ENCODE assay signal across 9 mouse cellular contexts in the genomic region with DNA sequence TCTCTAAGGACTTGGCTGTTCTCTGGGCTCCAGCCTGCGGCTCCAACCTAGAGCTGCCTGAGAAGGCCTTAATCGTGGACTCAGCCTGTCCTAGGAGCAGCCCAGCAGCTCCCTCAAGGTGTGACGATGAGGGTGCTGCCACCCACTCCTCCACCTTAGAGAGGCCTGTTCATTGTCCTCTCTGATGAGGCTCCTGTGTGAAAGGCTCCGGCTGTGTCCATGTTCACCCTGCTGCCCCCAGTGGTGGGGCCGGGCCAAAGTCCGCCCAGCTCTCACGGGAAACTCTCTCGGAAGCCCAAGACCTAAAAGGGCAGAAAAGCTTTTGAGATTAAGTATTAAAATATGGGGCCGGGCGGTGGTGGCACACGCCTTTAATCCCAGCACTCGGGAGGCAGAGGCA. TPM values are rescaled to one million over a fixed set of nuclear protein-coding genes. Genes with fewer than 3 reads are reported as not detected.
DNase-seq lines count a peak whose midpoint lies in the region; ATAC-seq and TF ChIP-seq lines count a peak whose summit lies in the region.
"Had no signal": no experiment of that assay in that cellular context is flagged by ENCODE, and none has a peak within 500 bp of the region (broad histone marks: within the 10 kb centered on the region; RNA-seq: fewer than 3 reads in every experiment).

No protein-coding gene starts in this region.

- no peaks in the 10 kb centered on the region for H3K36me3 ChIP-seq in forebrain, postnatal 0 days (ENCODE audit: insufficient read depth)
- no peaks in the 10 kb centered on the region for H3K36me3 ChIP-seq in forebrain, embryonic 12.5 days (replicated peaks)
- peaks cover 2% of the 10 kb centered on the region; the same call in 1 of the 2 replicates for H3K36me3 ChIP-seq in liver, embryonic 13.5 days
- H3K36me3 ChIP-seq in forebrain, embryonic 15.5 days, result no peaks in the 10 kb centered on the region
- H3K36me3 ChIP-seq: embryonic facial prominence, embryonic 13.5 days had no signal

- peak; percentile 35 for TF ChIP-seq CTCF in forebrain, postnatal 0 days (IDR thresholded peaks at IDR 0.05; ENCODE audit: low read depth)

- no peak for DNase-seq in forebrain, postnatal 0 days
- peak; percentile 59 for DNase-seq in Muller cell, postnatal 12 days (ENCODE audit: inconsistent ontology term)
- peak; percentile 78 to 79 for DNase-seq in heart, postnatal 10 days
- no peak for DNase-seq in liver, embryonic 13.5 days
- DNase-seq in frontal cortex, postnatal 36 days (ENCODE audit: low spot score in 2 of 2), result no peak
- DNase-seq in left cerebral cortex, postnatal 14 days (ENCODE audit: low spot score in 2 of 2), result no peak

- H3K4me3 ChIP-seq in forebrain, postnatal 0 days (ENCODE audit: low read depth, low read length), result no peak overlapping the region
- no peak overlapping the region for H3K4me3 ChIP-seq in forebrain, embryonic 12.5 days (replicated peaks)
- no peak overlapping the region for H3K4me3 ChIP-seq in liver, embryonic 13.5 days (replicated peaks)
- no peak overlapping the region for H3K4me3 ChIP-seq in forebrain, embryonic 15.5 days
- H3K4me3 ChIP-seq: embryonic facial prominence, embryonic 13.5 days had no signal

- intact Hi-C loops in heart, postnatal 10 days (cut with DNase I), result loop anchor here (2.0 kb wide), 2 partner anchors 21 to 29 kb away; no protein-coding TSS in a partner anchor
- intact Hi-C loops in left cerebral cortex, postnatal 14 days (cut with DNase I), result no loop called here

- no peaks in the 10 kb centered on the region for H3K9me3 ChIP-seq in forebrain, postnatal 0 days (ENCODE audit: low read length)
- H3K9me3 ChIP-seq in forebrain, embryonic 12.5 days, result no peaks in the 10 kb centered on the region
- H3K9me3 ChIP-seq in liver, embryonic 13.5 days (replicated peaks), result no peaks in the 10 kb centered on the region
- H3K9me3 ChIP-seq in forebrain, embryonic 15.5 days, result no peaks in the 10 kb centered on the region
- H3K9me3 ChIP-seq: embryonic facial prominence, embryonic 13.5 days had no signal

- H3K27ac ChIP-seq in forebrain, postnatal 0 days (ENCODE audit: low read depth, low read length), result no peak overlapping the region
- H3K27ac ChIP-seq in forebrain, embryonic 12.5 days, result no peak overlapping the region
- peak overlapping the region; percentile 22; the same call in 1 of the 2 replicates for H3K27ac ChIP-seq in liver, embryonic 13.5 days
- no peak overlapping the region for H3K27ac ChIP-seq in forebrain, embryonic 15.5 days (replicated peaks)
- H3K27ac ChIP-seq: embryonic facial prominence, embryonic 13.5 days had no signal

- H3K9ac ChIP-seq in forebrain, postnatal 0 days, result no peak overlapping the region
- no peak overlapping the region for H3K9ac ChIP-seq in forebrain, embryonic 12.5 days
- 0 out of 2 replicates have a peak overlapping the region, but pooled peaks have one; percentile 61 for H3K9ac ChIP-seq in liver, embryonic 13.5 days
- H3K9ac ChIP-seq in forebrain, embryonic 15.5 days (replicated peaks), result no peak overlapping the region
- H3K9ac ChIP-seq: embryonic facial prominence, embryonic 13.5 days had no signal

- no peak overlapping the region for H3K4me2 ChIP-seq in forebrain, postnatal 0 days (ENCODE audit: low read depth)
- H3K4me2 ChIP-seq in forebrain, embryonic 12.5 days, result no peak overlapping the region
- no peak overlapping the region for H3K4me2 ChIP-seq in liver, embryonic 13.5 days
- no peak overlapping the region for H3K4me2 ChIP-seq in forebrain, embryonic 15.5 days (replicated peaks)
- H3K4me2 ChIP-seq: embryonic facial prominence, embryonic 13.5 days had no signal

- H3K27me3 ChIP-seq in forebrain, postnatal 0 days (ENCODE audit: insufficient read depth, low read length), result no peaks in the 10 kb centered on the region
- H3K27me3 ChIP-seq in forebrain, embryonic 12.5 days, result 0 out of 2 replicates have a peak, but pooled peaks cover 6% of the 10 kb centered on the region
- H3K27me3 ChIP-seq in liver, embryonic 13.5 days, result no peaks in the 10 kb centered on the region
- no peaks in the 10 kb centered on the region for H3K27me3 ChIP-seq in forebrain, embryonic 15.5 days
- H3K27me3 ChIP-seq: embryonic facial prominence, embryonic 13.5 days had no signal

- peaks cover 18% of the 10 kb centered on the region for H3K4me1 ChIP-seq in forebrain, postnatal 0 days (ENCODE audit: insufficient read depth)
- H3K4me1 ChIP-seq in forebrain, embryonic 12.5 days, result peaks cover 26% of the 10 kb centered on the region
- H3K4me1 ChIP-seq in liver, embryonic 13.5 days (replicated peaks), result peaks cover 79% of the 10 kb centered on the region
- H3K4me1 ChIP-seq in forebrain, embryonic 15.5 days, result peaks cover 31% of the 10 kb centered on the region

- 51% methylated on average over 12 of the region's 12 CpGs for WGBS in forebrain, postnatal 0 days
- WGBS in forebrain, embryonic 12.5 days, result 55% methylated on average over 12 of the region's 12 CpGs
- WGBS in liver, embryonic 13.5 days (ENCODE audit: insufficient replicate concordance), result 51% methylated on average over 12 of the region's 12 CpGs
- 52% methylated on average over 12 of the region's 12 CpGs for WGBS in forebrain, embryonic 15.5 days

- ATAC-seq in forebrain, postnatal 0 days, result no peak
- no peak for ATAC-seq in forebrain, embryonic 12.5 days (ENCODE audit: low FRiP score)
- no peak for ATAC-seq in liver, embryonic 13.5 days (ENCODE audit: low read depth)
- ATAC-seq in forebrain, embryonic 15.5 days (replicated peaks), result no peak

RNA-seq across cellular contexts. Expression of gene Scyl1, which starts 48.3 kb away (rescaled TPM):
- 79.8 and 98.1 TPM in 2 replicates for total RNA-seq in forebrain, postnatal 0 days (2014; rRNA removed)
- polyA plus RNA-seq in forebrain, postnatal 0 days (2015; fragmentation: Nextera tagmentation; extraction: Ambion mirVana), result 62.7 and 68.8 TPM in 2 replicates
- 63.4 and 65.3 TPM in 2 replicates for polyA plus RNA-seq in forebrain, embryonic 12.5 days (2016; fragmentation: Nextera tagmentation; extraction: Ambion mirVana)
- total RNA-seq in heart, postnatal 10 days (2021), result 10 to 100 TPM; 63.4 to 65.7 TPM
- polyA plus RNA-seq in liver, embryonic 13.5 days (2015; fragmentation: Nextera tagmentation; extraction: Ambion mirVana), result 25.2 and 27.5 TPM in 2 replicates
- 66.9 and 67.9 TPM in 2 replicates for polyA plus RNA-seq in forebrain, embryonic 15.5 days (2015; fragmentation: Nextera tagmentation; extraction: Ambion mirVana)
- total RNA-seq in left cerebral cortex, postnatal 14 days (2021), result 10 to 100 TPM; 77.7 to 79.5 TPM

RNA-seq across cellular contexts. Expression of gene Frmd8, which starts 55.5 kb away (rescaled TPM):
- total RNA-seq in forebrain, postnatal 0 days (2014; rRNA removed), result 8.5 and 13.3 TPM in 2 replicates
- 9.0 and 10.3 TPM in 2 replicates for polyA plus RNA-seq in forebrain, postnatal 0 days (2015; fragmentation: Nextera tagmentation; extraction: Ambion mirVana)
- polyA plus RNA-seq in forebrain, embryonic 12.5 days (2016; fragmentation: Nextera tagmentation; extraction: Ambion mirVana), result 25.6 and 25.9 TPM in 2 replicates
- 10 to 100 TPM; 19.0 to 20.5 TPM for total RNA-seq in heart, postnatal 10 days (2021)
- polyA plus RNA-seq in liver, embryonic 13.5 days (2015; fragmentation: Nextera tagmentation; extraction: Ambion mirVana), result 13.9 and 15.8 TPM in 2 replicates
- polyA plus RNA-seq in forebrain, embryonic 15.5 days (2015; fragmentation: Nextera tagmentation; extraction: Ambion mirVana), result 19.5 and 23.3 TPM in 2 replicates
- total RNA-seq in left cerebral cortex, postnatal 14 days (2021), result 10 to 100 TPM; 11.1 to 12.1 TPM

RNA-seq across cellular contexts. Expression of gene Slc25a45, which starts 58.1 kb away (rescaled TPM):
- total RNA-seq in forebrain, postnatal 0 days (2014; rRNA removed), result 2.2 and 2.6 TPM in 2 replicates
- 2.0 and 2.9 TPM in 2 replicates for polyA plus RNA-seq in forebrain, postnatal 0 days (2015; fragmentation: Nextera tagmentation; extraction: Ambion mirVana)
- 1.3 and 1.8 TPM in 2 replicates for polyA plus RNA-seq in forebrain, embryonic 12.5 days (2016; fragmentation: Nextera tagmentation; extraction: Ambion mirVana)
- total RNA-seq in heart, postnatal 10 days (2021), result 1 to 10 TPM; 4.6 to 5.9 TPM
- polyA plus RNA-seq in liver, embryonic 13.5 days (2015; fragmentation: Nextera tagmentation; extraction: Ambion mirVana), result 5.7 and 6.8 TPM in 2 replicates
- polyA plus RNA-seq in forebrain, embryonic 15.5 days (2015; fragmentation: Nextera tagmentation; extraction: Ambion mirVana), result 1.2 and 1.7 TPM in 2 replicates
- 1 to 10 TPM; 2.8 to 3.0 TPM for total RNA-seq in left cerebral cortex, postnatal 14 days (2021)

Comparison
In these comparisons a context has a peak if more than half of its experiments do, and no peak if none do; other contexts are left out.
1. DNase-seq: peak in Muller cell, postnatal 12 days (single experiment) and heart, postnatal 10 days (2 of 2); none in forebrain, postnatal 0 days (single experiment), liver, embryonic 13.5 days (single experiment), frontal cortex, postnatal 36 days (0 of 2) and left cerebral cortex, postnatal 14 days (0 of 2).